Mouse (Mus musculus) cortical plate, adult 2 months (tissue): ENCODE measurements at regions not wholly inside any gene's neighbourhood (a gene's known extent, or its start where the extent isn't known, plus 50 kb on each side); places are given as distances from the start of the nearest gene placed in this dataset.

Experiments
- CTCF ChIP-seq: fragments of 200-500 bp; IDR thresholded peaks from 2 replicates; pipeline ENCODE4 v1.5.1; 2011; ENCODE audit warnings: mild to moderate bottlenecking, control low read depth, low read length; ENCODE audit not compliant: insufficient read depth; ENCODE audit errors: extremely low read depth
- POLR2A ChIP-seq: fragments of 200-500 bp; IDR thresholded peaks from 2 replicates; pipeline ENCODE4 v1.6.1; 2011; ENCODE audit warnings: mild to moderate bottlenecking, low read length, control low read depth; ENCODE audit not compliant: insufficient read depth; ENCODE audit errors: extremely low read depth

DNA sequence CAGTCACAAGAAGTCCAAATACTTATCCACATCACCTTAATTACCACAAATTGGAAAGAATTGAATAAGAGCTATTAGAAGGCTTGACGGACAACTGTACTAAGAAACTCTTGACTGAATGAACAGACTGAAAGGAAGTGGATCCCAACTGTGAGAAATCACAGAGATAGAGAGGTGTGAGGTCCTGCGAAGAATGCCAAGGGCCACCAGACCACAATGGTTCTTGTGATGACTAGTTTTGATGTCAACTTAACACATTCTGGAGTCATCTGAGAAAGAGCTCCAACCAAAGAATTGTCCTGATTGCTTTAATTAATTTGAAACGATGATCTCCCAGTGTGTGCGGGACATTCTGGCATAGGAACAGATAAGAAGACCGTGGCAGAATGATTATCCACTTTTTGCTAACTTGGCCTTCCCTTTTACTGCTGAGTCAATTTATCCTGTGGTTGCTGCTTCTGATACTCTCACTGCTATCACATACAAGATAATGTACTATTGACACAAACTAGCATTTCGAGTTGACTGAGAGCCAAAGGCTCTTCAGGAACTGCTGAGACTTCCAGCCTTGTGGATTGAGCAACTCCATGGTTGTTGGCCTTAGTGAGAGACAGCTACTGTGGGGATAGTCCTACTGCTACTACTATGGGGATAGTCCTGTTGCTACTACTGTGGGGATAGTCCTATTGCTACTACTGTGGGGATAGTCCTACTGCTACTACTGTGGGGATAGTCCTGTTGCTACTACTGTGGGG, 268.5 kb downstream of the Olfr1505 start:
- TF ChIP-seq POLR2A (no peak), CTCF (no peak)
